Mouse (Mus musculus): ENCODE results near the gene Mink1. TPM values are rescaled to one million over a fixed set of nuclear protein-coding genes. Genes with fewer than 3 reads are reported as not detected.

Gene Mink1
- polyA plus RNA-seq, 1 experiment from 2014 or later: 10.8 TPM

GRCm38 (mm10) chr11:70651391-70651790, 88.7 kb downstream of the Mink1 start:
- no peak for ATAC-seq (ENCODE audit: borderline replicate concordance, extremely low read depth, low FRiP score, low TSS enrichment)
- H3K4me2 ChIP-seq: peak overlapping the region; percentile 95
- no peaks in the 10 kb centered on the region for H3K27me3 ChIP-seq
- 55% methylated on average over 2 of the region's 2 CpGs for WGBS
- H3K9me3 ChIP-seq: no peaks in the 10 kb centered on the region
- H3K9ac ChIP-seq: no peak overlapping the region; the same call in 1 of the 2 replicates
- peaks cover 45% of the 10 kb centered on the region for H3K36me3 ChIP-seq
- no peak overlapping the region for H3K27ac ChIP-seq
- 0 out of 2 replicates have a peak overlapping the region, but pooled peaks have one; percentile 100 for H3K4me3 ChIP-seq
- H3K4me1 ChIP-seq: peaks cover 60% of the 10 kb centered on the region

- no peak for ATAC-seq (ENCODE audit: borderline replicate concordance, extremely low read depth, low FRiP score, low TSS enrichment)
- peaks cover 45% of the 10 kb centered on the region for H3K36me3 ChIP-seq
- no peaks in the 10 kb centered on the region for H3K9me3 ChIP-seq
- H3K4me3 ChIP-seq: peak overlapping the region; percentile 100
- H3K4me2 ChIP-seq: peak overlapping the region; percentile 95
- H3K27ac ChIP-seq: 0 out of 2 replicates have a peak overlapping the region, but pooled peaks have one; percentile 99
- peaks cover 69% of the 10 kb centered on the region for H3K4me1 ChIP-seq
- peak overlapping the region; percentile 100 for H3K9ac ChIP-seq
- WGBS: 45% methylated on average over 12 of the region's 12 CpGs
- no peaks in the 10 kb centered on the region for H3K27me3 ChIP-seq
Observed at GRCm38 (mm10) chr11:70652029-70652883, 89.6 kb downstream of the Mink1 start.

GRCm38 (mm10) chr11:70652884-70653344, 90.2 kb downstream of the Mink1 start:
- Histone ChIP-seq H3K4me1 (peaks cover 74% of the 10 kb centered on the region), H3K4me3 (peak overlapping the region; percentile 100), H3K4me2 (peak overlapping the region; percentile 95), H3K27ac (peak overlapping the region; percentile 99), H3K9me3 (no peaks in the 10 kb centered on the region), H3K36me3 (peaks cover 45% of the 10 kb centered on the region), H3K9ac (peak overlapping the region; percentile 100), H3K27me3 (no peaks in the 10 kb centered on the region)
- WGBS: 44% methylated on average over 6 of the region's 6 CpGs
- no peak for ATAC-seq (ENCODE audit: borderline replicate concordance, extremely low read depth, low FRiP score, low TSS enrichment)

- H3K4me3 ChIP-seq: peak overlapping the region; percentile 100
- no peaks in the 10 kb centered on the region for H3K9me3 ChIP-seq
- no peaks in the 10 kb centered on the region for H3K27me3 ChIP-seq
- H3K9ac ChIP-seq: peak overlapping the region; percentile 100
- peaks cover 43% of the 10 kb centered on the region for H3K36me3 ChIP-seq
- peak; percentile 56 for ATAC-seq (ENCODE audit: borderline replicate concordance, extremely low read depth, low FRiP score, low TSS enrichment)
- WGBS: under 1% methylated on average over 63 of the region's 63 CpGs
- H3K27ac ChIP-seq: peak overlapping the region; percentile 99
- H3K4me1 ChIP-seq: peaks cover 74% of the 10 kb centered on the region
- H3K4me2 ChIP-seq: peak overlapping the region; percentile 95
Observed at GRCm38 (mm10) chr11:70653345-70654197, 90.9 kb downstream of the Mink1 start.

- no peaks in the 10 kb centered on the region for H3K9me3 ChIP-seq
- peak within 1 kb of the TSS; percentile 95 for H3K4me2 ChIP-seq
- H3K27me3 ChIP-seq: no peaks in the 10 kb centered on the region
- ATAC-seq (ENCODE audit: borderline replicate concordance, extremely low read depth, low FRiP score, low TSS enrichment): peak; percentile 62
- peaks cover 66% of the 10 kb centered on the region for H3K4me1 ChIP-seq
- H3K27ac ChIP-seq: peak within 1 kb of the TSS; percentile 99
- peak within 1 kb of the TSS; percentile 100 for H3K9ac ChIP-seq
- H3K4me3 ChIP-seq: peak within 1 kb of the TSS; percentile 100
- H3K36me3 ChIP-seq: peaks cover 37% of the 10 kb centered on the region
- WGBS: under 1% methylated on average over 55 of the region's 61 CpGs
Observed at GRCm38 (mm10) chr11:70654198-70654922, 91.7 kb downstream of the Mink1 start, which contains the start of gene Pfn1. TSS of gene Pfn1 (minus strand) at chr11:70654644.

GRCm38 (mm10) chr11:70654923-70655570, 92.4 kb downstream of the Mink1 start:
- Histone ChIP-seq H3K9ac (peak overlapping the region; percentile 64), H3K27me3 (no peaks in the 10 kb centered on the region), H3K4me3 (peak overlapping the region; percentile 100), H3K36me3 (peaks cover 30% of the 10 kb centered on the region), H3K27ac (peak overlapping the region; percentile 99), H3K4me1 (peaks cover 59% of the 10 kb centered on the region), H3K4me2 (peak overlapping the region; percentile 95), H3K9me3 (no peaks in the 10 kb centered on the region)
- peak; percentile 46 for ATAC-seq (ENCODE audit: borderline replicate concordance, extremely low read depth, low FRiP score, low TSS enrichment)
- WGBS: under 1% methylated on average over 47 of the region's 48 CpGs

- Histone ChIP-seq H3K9ac (peak overlapping the region; percentile 64), H3K4me1 (peaks cover 53% of the 10 kb centered on the region), H3K27me3 (no peaks in the 10 kb centered on the region), H3K4me2 (peak overlapping the region; percentile 95), H3K4me3 (peak overlapping the region; percentile 100), H3K9me3 (no peaks in the 10 kb centered on the region), H3K36me3 (peaks cover 27% of the 10 kb centered on the region), H3K27ac (peak overlapping the region; percentile 99)
- peak; percentile 35 for ATAC-seq (ENCODE audit: borderline replicate concordance, extremely low read depth, low FRiP score, low TSS enrichment)
- WGBS: 1% methylated on average over 60 of the region's 61 CpGs
Observed at GRCm38 (mm10) chr11:70655571-70656455, 93.1 kb downstream of the Mink1 start.

GRCm38 (mm10) chr11:70656456-70656927, 93.8 kb downstream of the Mink1 start:
- H3K4me3 ChIP-seq: peak overlapping the region; percentile 100
- no peaks in the 10 kb centered on the region for H3K9me3 ChIP-seq
- peak overlapping the region; percentile 99 for H3K27ac ChIP-seq
- H3K4me2 ChIP-seq: peak overlapping the region; percentile 95
- peak overlapping the region; percentile 25 for H3K9ac ChIP-seq
- H3K27me3 ChIP-seq: no peaks in the 10 kb centered on the region
- WGBS: 9% methylated on average over 16 of the region's 16 CpGs
- peaks cover 22% of the 10 kb centered on the region for H3K36me3 ChIP-seq
- ATAC-seq (ENCODE audit: borderline replicate concordance, extremely low read depth, low FRiP score, low TSS enrichment): no peak
- peaks cover 46% of the 10 kb centered on the region for H3K4me1 ChIP-seq

- H3K4me3 ChIP-seq: peak within 1 kb of the TSS; percentile 100
- ATAC-seq (ENCODE audit: borderline replicate concordance, extremely low read depth, low FRiP score, low TSS enrichment): no peak
- H3K4me2 ChIP-seq: peak within 1 kb of the TSS; percentile 95
- no peaks in the 10 kb centered on the region for H3K27me3 ChIP-seq
- no peaks in the 10 kb centered on the region for H3K9me3 ChIP-seq
- H3K4me1 ChIP-seq: peaks cover 41% of the 10 kb centered on the region
- 5% methylated on average over 3 of the region's 3 CpGs for WGBS
- peak within 1 kb of the TSS; percentile 64 for H3K9ac ChIP-seq
- peaks cover 20% of the 10 kb centered on the region for H3K36me3 ChIP-seq
- H3K27ac ChIP-seq: peak within 1 kb of the TSS; percentile 99
Observed at GRCm38 (mm10) chr11:70656964-70657363, 94.3 kb downstream of the Mink1 start, which contains the start of gene Eno3. TSS of gene Eno3 (plus strand) at chr11:70657202.

GRCm38 (mm10) chr11:70657573-70657972, 94.9 kb downstream of the Mink1 start:
- Histone ChIP-seq H3K36me3 (peaks cover 20% of the 10 kb centered on the region), H3K9me3 (no peaks in the 10 kb centered on the region), H3K9ac (no peak overlapping the region), H3K4me2 (no peak overlapping the region; the same call in 1 of the 2 replicates), H3K27me3 (no peaks in the 10 kb centered on the region), H3K4me1 (peaks cover 35% of the 10 kb centered on the region), H3K27ac (no peak overlapping the region), H3K4me3 (no peak overlapping the region)
- WGBS: 36% methylated on average over 6 of the region's 6 CpGs
- no peak for ATAC-seq (ENCODE audit: borderline replicate concordance, extremely low read depth, low FRiP score, low TSS enrichment)
